Mouse (Mus musculus): Measurements from ENCODE around the gene Wdr49. TPM values are rescaled to one million over a fixed set of nuclear protein-coding genes. Genes with fewer than 3 reads are reported as not detected.
A peak's percentile ranks its signal among the peaks of the same experiment; 100 is the strongest.

Gene Wdr49
- total and polyA plus RNA-seq, 3 experiments: not detected

GRCm38 (mm10) chr3:75521314-75521713, 39.4 kb upstream of the Wdr49 start:
- peaks cover 13 to 50% of the 10 kb centered on the region in 2 experiments for H3K36me3 ChIP-seq (replicated peaks in 1 of 2; ENCODE audit: control insufficient read depth in 1 of 2, insufficient read depth in 1 of 2, low read length in 1 of 2)
- dilution Hi-C loops (cut with MboI; ENCODE audit: extremely low pct_ligation_motif_present, extremely low pct_unique_long_range_greater_than_20kb, low sequenced_read_pairs): no loop called here
- no peak overlapping the region for H3K4me3 ChIP-seq (replicated peaks in 1 of 3; ENCODE audit: low read depth in 2 of 3, low read length in 2 of 3, poor library complexity in 1 of 3)
- no peaks in the 10 kb centered on the region for H3K9me3 ChIP-seq (replicated peaks; ENCODE audit: low read length)
- no peak for DNase-seq (ENCODE audit: extremely low read depth)
- no peak for TF ChIP-seq RAD21 (IDR thresholded peaks at IDR 0.05; ENCODE audit: low read depth, low read length)
- no peak for TF ChIP-seq MEF2A (IDR thresholded peaks at IDR 0.05; ENCODE audit: borderline replicate concordance, low read depth, low read length)
- no peak for TF ChIP-seq HCFC1 (IDR thresholded peaks at IDR 0.05; ENCODE audit: low read depth, low read length)
- no peak for TF ChIP-seq CTCF (conservative IDR thresholded peaks at IDR 0.05 in 1 of 2, IDR thresholded peaks at IDR 0.05 in 1 of 2; ENCODE audit: low read depth in 2 of 2, low read length in 2 of 2)
- TF ChIP-seq NRF1 (IDR thresholded peaks at IDR 0.05; ENCODE audit: low read depth, low read length): no peak
- TF ChIP-seq MAFK (IDR thresholded peaks at IDR 0.05; ENCODE audit: insufficient replicate concordance, low read length): no peak
- no peak for TF ChIP-seq SMC3 (IDR thresholded peaks at IDR 0.05; ENCODE audit: low read depth, low read length)
- TF ChIP-seq EP300 (IDR thresholded peaks at IDR 0.05; ENCODE audit: low read length): no peak
- TF ChIP-seq PAX5 (IDR thresholded peaks at IDR 0.05; ENCODE audit: low read length): no peak
- no peak for TF ChIP-seq ZKSCAN1 (IDR thresholded peaks at IDR 0.05; ENCODE audit: borderline replicate concordance, low read depth, low read length)
- no peak for TF ChIP-seq ETS1 (conservative IDR thresholded peaks at IDR 0.05; ENCODE audit: low read depth, low read length)
- TF ChIP-seq BHLHE40 (IDR thresholded peaks at IDR 0.05; ENCODE audit: low read depth, low read length): no peak
- TF ChIP-seq NELFE (IDR thresholded peaks at IDR 0.05; ENCODE audit: low read depth, low read length): no peak
- TF ChIP-seq POLR2A (IDR thresholded peaks at IDR 0.05; ENCODE audit: low read depth, low read length): no peak
- TF ChIP-seq USF1 (IDR thresholded peaks at IDR 0.05; ENCODE audit: low read depth, low read length): no peak
- in situ Hi-C loops (cut with MboI; ENCODE audit: low pct_ligation_motif_present, low pct_unique_long_range_greater_than_20kb, low sequenced_read_pairs): loop anchor here (25.0 kb wide), 1 partner anchor 309 kb away; no protein-coding TSS in a partner anchor
- H3K4me2 ChIP-seq (ENCODE audit: insufficient read depth, low read depth, poor library complexity, severe bottlenecking): no peak overlapping the region
- no peak overlapping the region for H3K9ac ChIP-seq (ENCODE audit: insufficient read depth, low read depth)
- no peaks in the 10 kb centered on the region for H3K27me3 ChIP-seq (replicated peaks)
- H3K27ac ChIP-seq (ENCODE audit: insufficient read depth, low read depth): no peak overlapping the region
- no peaks in the 10 kb centered on the region for H3K79me2 ChIP-seq (replicated peaks; ENCODE audit: control insufficient read depth, extremely low read depth, insufficient read depth, poor library complexity, severe bottlenecking)
- H3K4me1 ChIP-seq (ENCODE audit: control insufficient read depth in 1 of 2, insufficient read depth in 2 of 2): peaks cover 0 to 10% of the 10 kb centered on the region in 2 experiments; a peak in 1 of 4 replicates

GRCm38 (mm10) chr3:75517631-75518250, 35.8 kb upstream of the Wdr49 start:
- TF ChIP-seq RAD21 (IDR thresholded peaks at IDR 0.05; ENCODE audit: low read depth, low read length) (peak; percentile 43), CHD1 (IDR thresholded peaks at IDR 0.05; ENCODE audit: low read depth, low read length) (no peak), ZMIZ1 (IDR thresholded peaks at IDR 0.05; ENCODE audit: low read depth, low read length) (no peak), RCOR1 (conservative IDR thresholded peaks at IDR 0.05; ENCODE audit: low read depth, low read length) (no peak), JUND (conservative IDR thresholded peaks at IDR 0.05; ENCODE audit: low read depth, low read length) (no peak), SMC3 (IDR thresholded peaks at IDR 0.05; ENCODE audit: low read depth, low read length) (peak; percentile 54), MXI1 (IDR thresholded peaks at IDR 0.05; ENCODE audit: low read depth, low read length) (no peak), E2F4 (IDR thresholded peaks at IDR 0.05; ENCODE audit: insufficient replicate concordance, low read depth, low read length) (no peak), ZKSCAN1 (IDR thresholded peaks at IDR 0.05; ENCODE audit: borderline replicate concordance, low read depth, low read length) (no peak), POLR2A (IDR thresholded peaks at IDR 0.05; ENCODE audit: low read depth, low read length) (no peak), CTCF (conservative IDR thresholded peaks at IDR 0.05 in 1 of 2, IDR thresholded peaks at IDR 0.05 in 1 of 2; ENCODE audit: low read depth in 2 of 2, low read length in 2 of 2) (peak; percentile 47 to 66; a peak in 3 of 4 replicates), SIN3A (IDR thresholded peaks at IDR 0.05; ENCODE audit: low read length) (no peak)
- dilution Hi-C loops (cut with MboI; ENCODE audit: extremely low pct_ligation_motif_present, extremely low pct_unique_long_range_greater_than_20kb, low sequenced_read_pairs): no loop called here

More at GRCm38 (mm10) chr3:75517631-75518250, 35.8 kb upstream of the Wdr49 start:
- no peak overlapping the region for H3K4me3 ChIP-seq (replicated peaks in 1 of 3; ENCODE audit: low read depth in 2 of 3, low read length in 2 of 3, poor library complexity in 1 of 3)
- in situ Hi-C loops (cut with MboI; ENCODE audit: low pct_ligation_motif_present, low pct_unique_long_range_greater_than_20kb, low sequenced_read_pairs): loop anchor here (25.0 kb wide), 1 partner anchor 305 kb away; no protein-coding TSS in a partner anchor
- H3K27me3 ChIP-seq (replicated peaks): no peaks in the 10 kb centered on the region
- no peak overlapping the region for H3K27ac ChIP-seq (ENCODE audit: insufficient read depth, low read depth)
- no peaks in the 10 kb centered on the region for H3K9me3 ChIP-seq (replicated peaks; ENCODE audit: low read length)
- H3K79me2 ChIP-seq (replicated peaks; ENCODE audit: control insufficient read depth, extremely low read depth, insufficient read depth, poor library complexity, severe bottlenecking): no peaks in the 10 kb centered on the region
- no peak overlapping the region for H3K4me2 ChIP-seq (ENCODE audit: insufficient read depth, low read depth, poor library complexity, severe bottlenecking)
- H3K4me1 ChIP-seq (ENCODE audit: control insufficient read depth in 1 of 2, insufficient read depth in 2 of 2): no peaks in the 10 kb centered on the region
- no peak overlapping the region for H3K9ac ChIP-seq (ENCODE audit: insufficient read depth, low read depth)
- DNase-seq (ENCODE audit: extremely low read depth): peak; percentile 48
- H3K36me3 ChIP-seq (replicated peaks in 1 of 2; ENCODE audit: control insufficient read depth in 1 of 2, insufficient read depth in 1 of 2, low read length in 1 of 2): peaks cover 9 to 42% of the 10 kb centered on the region in 2 experiments
